Mouse (Mus musculus): ENCODE measurements at regions not wholly inside any gene's neighbourhood (a gene's known extent, or its start where the extent isn't known, plus 50 kb on each side); places are given as distances from the start of the nearest gene placed in this dataset.

DNA sequence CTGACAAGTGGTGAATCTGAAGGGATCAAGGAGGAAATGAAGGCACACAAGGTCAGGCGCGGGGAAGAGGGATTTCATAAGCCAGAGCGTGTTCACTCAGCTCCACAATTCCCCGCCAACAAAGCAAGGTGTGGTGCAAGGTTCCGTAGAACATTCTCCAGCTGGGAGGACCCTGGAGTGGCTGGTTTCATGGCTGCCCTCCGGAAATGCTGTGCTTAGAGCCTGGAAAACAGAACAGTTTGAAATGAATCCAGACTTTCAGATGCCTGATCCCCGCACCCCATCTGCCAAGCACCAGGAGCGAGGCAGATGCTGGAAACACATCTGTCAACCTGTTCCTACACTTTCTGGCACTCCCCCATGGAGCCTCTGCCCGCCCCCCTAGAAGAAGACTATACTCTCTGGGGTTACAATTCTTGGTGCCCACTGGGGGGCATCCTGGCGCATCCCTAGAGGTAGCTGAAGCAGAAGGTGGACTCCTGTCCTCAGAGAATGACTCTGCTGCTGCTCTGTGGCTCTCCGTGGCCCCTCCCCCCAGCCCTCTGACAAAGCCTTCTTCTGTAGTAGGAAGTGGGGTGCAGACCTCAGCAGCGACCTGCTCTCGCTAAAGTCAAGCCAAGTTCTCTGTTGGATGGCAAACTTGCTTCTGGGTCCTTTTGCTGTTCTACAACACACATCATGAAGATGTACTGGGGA, 54.5 kb upstream of the Mafb start:
- DNase-seq = no peak

DNA sequence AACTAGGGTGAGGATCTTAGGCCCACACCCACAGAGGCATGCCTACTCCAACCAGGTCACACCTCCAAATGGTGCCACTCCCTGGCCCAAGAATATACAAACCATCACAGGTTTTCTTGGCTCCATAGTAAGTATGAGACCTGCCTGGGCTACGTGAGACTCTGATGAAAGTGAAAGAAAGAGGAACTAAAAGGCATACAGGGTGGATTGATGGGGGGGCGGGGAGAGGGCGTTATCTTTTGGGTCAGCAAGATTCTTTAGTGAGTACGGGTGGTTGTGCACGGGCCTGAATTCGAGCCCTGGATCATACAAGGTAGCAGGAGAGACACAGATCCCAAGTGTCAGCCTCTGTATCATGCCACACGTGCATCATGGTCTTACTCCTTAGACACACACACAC, 57.6 kb upstream of the Mafb start:
- DNase-seq = no peak

GRCm38 (mm10) chr2:160427431-160427830, 60.6 kb upstream of the Mafb start:
- DNase-seq = no peak

DNA sequence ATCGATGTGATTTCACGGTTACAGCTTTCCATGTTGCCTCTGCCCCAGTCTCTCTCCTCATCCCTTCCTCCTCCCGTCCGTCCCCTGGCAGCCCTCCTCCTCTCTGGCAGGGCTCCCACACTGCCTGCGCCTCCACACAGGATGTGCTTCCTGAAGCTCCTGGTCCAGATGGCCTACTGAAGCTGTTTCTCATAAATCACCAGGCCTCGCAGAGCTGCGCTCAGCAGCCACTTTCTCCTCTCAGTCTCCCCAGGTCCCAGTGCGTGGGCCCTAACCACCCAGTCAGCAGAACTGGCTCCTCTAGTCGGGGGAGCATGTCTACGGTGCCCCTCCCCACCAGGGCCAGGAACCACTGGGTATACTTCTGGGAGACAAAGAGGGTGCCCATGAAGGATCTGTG, 66.4 kb upstream of the Mafb start:
- DNase-seq = peak; percentile 41 to 44

- DNase-seq = no peak
These were observed 67.8 kb upstream of the Mafb start for GRCm38 (mm10) chr2:160434701-160435100.

GRCm38 (mm10) chr2:160435622-160436021, 68.8 kb upstream of the Mafb start:
- no peak for DNase-seq

- DNase-seq = no peak
These were observed 72.2 kb upstream of the Mafb start for GRCm38 (mm10) chr2:160439028-160439427.

DNA sequence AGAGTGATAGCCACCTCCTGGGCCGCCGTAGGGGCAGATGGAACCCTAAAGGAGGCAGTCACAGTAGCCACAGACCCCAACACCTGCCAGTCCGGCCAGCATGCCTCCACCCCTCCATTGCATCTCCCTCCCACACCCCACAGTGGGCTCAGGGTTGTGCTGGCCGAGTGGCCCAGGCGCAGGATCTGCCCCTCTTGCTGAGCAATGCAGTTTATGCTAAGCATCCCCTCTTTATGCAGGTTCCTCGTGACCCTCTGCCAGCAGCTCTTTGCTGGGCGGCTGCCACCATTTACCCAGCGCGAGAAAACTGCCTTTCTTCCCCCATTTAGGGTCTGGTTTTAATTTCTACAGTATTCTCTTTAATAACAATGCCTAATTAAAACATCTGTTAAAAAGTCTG, 73.4 kb upstream of the Mafb start:
- DNase-seq = no peak

GRCm38 (mm10) chr2:160451057-160451456, 84.2 kb upstream of the Mafb start:
- DNase-seq = no peak

DNA sequence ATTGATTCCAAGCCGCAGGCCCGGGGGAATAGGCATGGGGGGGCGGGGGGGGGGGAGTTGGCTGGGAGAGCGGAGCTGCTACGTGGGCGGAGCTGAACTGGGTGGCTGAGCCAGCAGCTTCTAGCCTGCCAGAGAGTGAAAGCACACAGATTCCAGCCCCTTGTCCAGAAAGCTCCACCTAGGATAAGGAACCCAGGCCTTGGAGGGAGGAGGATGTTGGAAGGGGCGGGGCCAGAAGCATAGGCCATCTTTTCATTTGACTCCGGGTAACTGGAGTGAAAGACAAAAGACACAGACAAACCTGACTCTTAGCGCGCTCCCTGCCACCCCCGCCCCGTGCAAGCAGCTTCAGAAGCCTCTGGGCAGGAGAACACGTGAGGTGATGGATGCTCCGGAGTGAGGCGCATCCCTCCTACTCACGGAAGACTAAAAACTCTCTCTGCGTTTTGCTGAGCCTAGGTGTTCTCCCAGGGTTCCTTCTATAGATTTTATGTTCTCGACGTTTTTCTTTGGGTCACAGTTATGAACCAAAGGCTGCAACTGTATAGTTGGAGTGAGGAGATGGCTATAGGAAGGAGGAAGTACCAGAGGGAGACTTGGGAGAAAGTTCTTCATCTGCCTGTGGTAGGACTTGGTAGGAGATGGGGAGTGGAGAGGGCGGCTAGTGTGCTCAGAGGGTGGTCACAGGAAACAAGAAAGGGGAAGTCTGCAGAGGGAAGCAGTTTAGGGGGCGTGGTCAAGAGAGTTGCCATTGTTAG, 84.8 kb upstream of the Mafb start:
- DNase-seq = peak; percentile 65 to 79

DNA sequence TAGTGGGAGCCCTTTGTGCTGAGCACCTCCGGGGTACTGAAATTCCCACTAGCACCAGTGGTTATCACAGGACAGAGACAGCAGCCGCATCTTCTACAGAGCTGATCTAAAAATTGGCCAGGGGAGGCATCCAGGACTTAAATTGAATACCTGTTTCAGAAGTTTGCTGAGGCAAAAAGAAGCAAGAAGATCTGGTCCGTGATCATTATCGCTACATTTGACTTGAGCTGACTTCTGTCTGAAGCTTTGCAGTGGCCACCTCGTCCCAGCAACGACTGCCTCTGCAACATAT, 85.3 kb upstream of the Mafb start:
- DNase-seq = no peak

DNA sequence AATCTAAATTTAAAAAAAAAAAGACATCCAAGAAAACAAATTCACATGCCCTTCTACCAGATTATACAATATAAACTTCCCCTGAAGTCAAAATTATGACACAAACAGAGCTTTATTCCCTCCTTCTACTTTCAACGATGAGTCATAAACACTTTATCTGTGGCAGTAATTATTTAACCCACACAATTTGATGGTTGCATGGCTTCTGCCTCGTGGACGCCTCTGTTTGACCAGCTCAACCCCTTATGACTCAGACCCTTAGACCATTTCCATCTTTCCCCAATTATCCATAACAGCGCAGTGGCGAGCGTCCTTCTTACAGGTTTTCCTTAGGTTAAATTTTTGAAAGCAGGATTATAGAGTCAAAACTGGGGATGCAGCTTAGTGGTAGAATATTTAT, 85.9 kb upstream of the Mafb start:
- no peak for DNase-seq

- no peak for DNase-seq
These were observed 88.8 kb upstream of the Mafb start for GRCm38 (mm10) chr2:160455617-160456016.

DNA sequence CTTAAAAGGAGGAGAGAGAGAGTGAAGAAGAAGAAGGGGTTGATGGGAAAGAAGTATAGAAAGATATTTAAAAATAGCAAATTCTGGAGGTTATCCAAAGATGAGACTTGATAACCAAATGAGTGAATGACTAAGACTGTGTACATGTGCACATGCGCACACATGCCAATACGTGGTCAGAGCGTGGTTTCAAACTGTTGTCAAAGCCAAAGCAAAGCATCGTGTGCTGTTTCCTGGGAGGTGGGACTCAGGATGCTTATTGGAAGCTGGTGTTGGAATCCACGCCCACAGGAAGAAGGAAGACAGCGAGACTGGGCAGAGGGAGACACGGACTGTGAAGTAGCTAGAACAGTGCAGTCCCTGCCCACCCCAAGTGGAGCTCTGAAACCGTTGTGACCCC, 89.8 kb upstream of the Mafb start:
- no peak for DNase-seq

- DNase-seq = no peak
These were observed 104.7 kb upstream of the Mafb start for GRCm38 (mm10) chr2:160471561-160471960.

DNA sequence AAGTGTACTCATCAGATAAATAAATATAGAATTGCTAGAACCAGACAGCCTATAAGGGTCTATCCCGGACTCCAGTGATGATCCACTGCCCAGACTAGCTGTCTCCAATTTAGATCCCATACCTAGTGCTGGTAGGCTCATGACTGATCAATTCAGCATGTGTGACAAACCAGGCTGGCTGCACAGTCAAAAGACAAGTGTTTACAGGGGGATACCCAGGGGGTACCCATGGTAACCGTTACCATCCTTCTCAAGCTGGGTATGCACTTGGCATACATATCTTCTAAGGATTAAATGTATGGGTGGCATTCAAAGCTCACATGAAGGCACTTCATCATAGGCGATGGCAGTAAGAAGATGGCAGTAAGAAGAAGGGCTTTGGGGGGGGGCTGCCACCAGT, 109.3 kb upstream of the Mafb start:
- DNase-seq = no peak

- no peak for DNase-seq
These were observed 112.4 kb upstream of the Mafb start for GRCm38 (mm10) chr2:160479240-160479639.

GRCm38 (mm10) chr2:160485097-160485496, 118.2 kb upstream of the Mafb start:
- DNase-seq = no peak

DNA sequence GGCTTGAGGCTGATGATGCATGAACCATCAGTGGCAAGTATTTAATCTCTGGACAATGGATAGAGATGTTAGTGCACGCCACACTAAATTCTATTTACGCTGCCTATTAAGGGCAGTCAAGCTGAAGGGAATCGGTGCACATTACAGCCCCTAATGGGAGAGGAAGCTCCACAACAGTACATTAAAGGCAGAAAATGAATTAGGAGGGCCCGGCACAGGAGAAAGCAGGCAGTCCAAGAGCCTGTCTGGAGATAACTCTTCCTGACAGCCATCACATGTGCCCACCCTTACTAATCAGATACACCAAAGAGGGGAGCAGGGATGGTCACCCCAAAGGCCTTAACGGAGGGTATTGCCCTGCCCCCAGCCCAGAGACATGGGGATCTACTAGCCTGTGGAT, 118.7 kb upstream of the Mafb start:
- no peak for DNase-seq

DNA sequence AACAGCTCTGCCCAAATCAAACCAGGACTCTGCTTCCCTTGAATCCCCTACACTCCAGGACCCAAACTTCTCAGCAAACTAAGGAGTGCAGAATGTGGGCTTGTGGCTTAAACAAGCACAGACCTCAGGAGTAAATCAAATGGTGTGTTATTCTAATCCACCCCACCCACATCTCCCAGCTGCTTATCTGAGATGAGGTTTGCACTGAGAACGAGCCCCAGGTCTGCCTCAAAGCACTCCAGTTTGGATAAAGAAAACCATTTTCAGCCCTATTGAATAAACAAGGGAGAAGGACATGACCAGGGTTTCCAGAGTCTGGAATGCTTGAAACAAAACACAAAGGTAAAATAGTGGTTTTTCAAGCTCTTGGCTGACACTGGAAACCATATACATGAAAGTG, 132.9 kb upstream of the Mafb start:
- no peak for DNase-seq

GRCm38 (mm10) chr2:160502901-160503300, 136.0 kb upstream of the Mafb start:
- no peak for DNase-seq

DNA sequence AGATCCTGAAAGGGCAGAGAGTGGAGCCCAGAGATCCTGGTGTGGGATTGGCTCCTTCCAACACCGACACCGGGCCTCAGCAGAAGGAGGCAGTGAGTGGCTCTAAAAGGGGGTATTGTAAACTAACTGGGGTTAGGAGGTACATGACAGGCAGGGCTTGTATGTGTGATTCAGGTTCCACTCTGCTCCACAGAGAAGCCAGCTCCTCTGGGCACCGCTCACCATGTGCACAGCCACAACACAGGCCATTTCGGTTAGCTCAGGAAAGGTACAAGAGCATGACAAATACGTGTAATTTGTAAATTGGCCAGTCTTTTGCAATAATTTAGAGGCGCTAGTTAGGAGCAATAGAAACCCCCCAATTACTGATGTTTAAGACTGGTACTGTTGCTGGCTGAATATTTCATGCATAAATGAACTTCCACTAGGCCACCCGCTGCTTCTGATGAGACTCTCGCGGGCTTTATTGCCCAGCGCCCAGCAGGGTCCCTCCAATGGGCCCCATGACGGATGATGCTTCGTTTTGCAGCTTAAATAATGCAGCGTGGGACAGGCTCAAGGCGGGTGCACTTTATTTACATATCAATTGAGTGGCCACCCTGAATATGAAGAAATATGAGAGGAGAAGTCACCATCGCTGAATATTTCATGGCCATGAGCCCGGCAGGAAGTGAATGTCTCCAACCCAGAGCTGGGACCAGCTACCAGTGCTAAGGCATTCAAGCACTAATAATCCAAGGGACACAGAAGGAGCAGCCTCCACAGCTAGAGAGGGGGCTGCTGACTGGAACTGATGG, 136.9 kb upstream of the Mafb start:
- no peak for DNase-seq

GRCm38 (mm10) chr2:160504394-160504657, 137.5 kb upstream of the Mafb start:
- DNase-seq = no peak

DNA sequence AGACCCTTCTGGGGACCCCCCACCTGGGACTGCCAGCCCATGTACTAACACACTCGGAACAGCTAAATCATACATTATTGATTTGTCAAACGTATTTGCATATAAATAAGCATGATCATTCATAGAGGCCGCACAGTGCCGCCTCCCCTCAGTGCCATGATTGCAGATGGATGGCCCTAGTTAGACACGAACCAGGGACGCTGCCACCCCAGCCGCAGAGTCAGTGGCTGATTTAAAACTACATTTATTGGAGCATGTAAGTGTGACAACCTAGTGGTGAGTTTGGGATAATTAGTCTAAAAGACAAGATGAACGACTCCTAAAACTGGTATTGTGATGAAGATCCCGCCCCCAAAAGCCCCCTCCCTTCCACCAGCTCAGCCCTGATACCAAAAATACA, 138.3 kb upstream of the Top1 start:
- DNase-seq = no peak

All from kidney, adult 8-10 months (tissue).